8 mouse cellular contexts compared by ENCODE assay signal in the genomic region with DNA sequence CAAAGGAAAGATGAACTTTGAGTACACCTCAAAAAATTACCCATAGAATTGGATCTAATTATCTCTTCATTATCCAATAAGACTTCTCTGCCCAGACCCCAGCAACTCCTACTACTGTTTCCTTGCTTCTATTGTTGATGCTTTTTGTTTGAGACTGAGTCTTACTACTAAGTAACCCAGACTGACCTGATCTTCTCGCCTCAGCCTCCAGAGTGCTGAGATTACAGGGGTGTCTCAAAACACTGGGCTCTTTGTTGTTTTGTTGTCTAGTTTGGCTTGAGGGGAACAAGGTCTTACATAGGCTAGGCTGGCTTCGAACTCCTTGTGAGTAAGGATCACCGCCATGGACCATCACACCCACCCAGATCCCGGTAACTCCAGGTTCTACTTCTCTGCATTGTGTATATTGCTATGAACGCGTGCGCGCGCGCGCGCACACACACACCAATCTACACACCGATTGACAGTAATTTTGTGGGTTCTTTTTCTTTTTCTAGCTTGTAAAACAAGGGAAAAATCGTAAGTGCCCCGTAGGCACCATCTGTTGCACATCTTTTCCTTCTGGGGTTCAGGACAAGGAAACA. TPM values are rescaled to one million over a fixed set of nuclear protein-coding genes. Genes with fewer than 3 reads are reported as not detected.
DNase-seq lines count a peak whose midpoint lies in the region; ATAC-seq and TF ChIP-seq lines count a peak whose summit lies in the region.

No protein-coding gene starts in this region.

- TF ChIP-seq POLR2A in lung, adult 2 months (IDR thresholded peaks at IDR 0.05; ENCODE audit: borderline replicate concordance, extremely low read depth, low read depth, low read length) = no peak
- no peak for TF ChIP-seq POLR2A in olfactory bulb, adult 2 months (IDR thresholded peaks at IDR 0.05; ENCODE audit: insufficient read depth, low read depth, low read length)

- H3K9ac ChIP-seq in lung, embryonic 14.5 days = peak overlapping the region; percentile 46
- H3K9ac ChIP-seq in limb, embryonic 13.5 days = peak overlapping the region; percentile 65

- DNase-seq in lung, embryonic 14.5 days = peak; percentile 45
- no peak for DNase-seq in lung, adult 2 months
- no peak for DNase-seq in forebrain, embryonic 10.5 days (ENCODE audit: extremely low spot score, low spot score)
- DNase-seq in urinary bladder, postnatal 36 days (ENCODE audit: low spot score in 2 of 2) = no peak
- DNase-seq in cerebellum, adult 8-10 months = no peak

- no peak for TF ChIP-seq CTCF in lung, embryonic 14.5 days (IDR thresholded peaks at IDR 0.05; ENCODE audit: low read depth)
- TF ChIP-seq CTCF in lung, adult 2 months (IDR thresholded peaks at IDR 0.05; ENCODE audit: insufficient read depth, low read length) = no peak
- no peak for TF ChIP-seq CTCF in olfactory bulb, adult 2 months (IDR thresholded peaks at IDR 0.05; ENCODE audit: insufficient read depth, low read depth, low read length)

- no peaks in the 10 kb centered on the region for H3K9me3 ChIP-seq in lung, embryonic 14.5 days (ENCODE audit: low read depth, low read length)
- H3K9me3 ChIP-seq in forebrain, embryonic 10.5 days = no peaks in the 10 kb centered on the region
- H3K9me3 ChIP-seq in limb, embryonic 13.5 days = no peaks in the 10 kb centered on the region

- H3K36me3 ChIP-seq in lung, embryonic 14.5 days (ENCODE audit: insufficient read depth) = no peaks in the 10 kb centered on the region
- no peaks in the 10 kb centered on the region for H3K36me3 ChIP-seq in forebrain, embryonic 10.5 days (replicated peaks)
- H3K36me3 ChIP-seq in limb, embryonic 13.5 days = no peaks in the 10 kb centered on the region

- peaks cover 11% of the 10 kb centered on the region for H3K4me1 ChIP-seq in lung, embryonic 14.5 days (ENCODE audit: insufficient read depth)
- peaks cover 2% of the 10 kb centered on the region; the same call in 1 of the 2 replicates for H3K4me1 ChIP-seq in lung, adult 2 months (ENCODE audit: control insufficient read depth, insufficient read depth, low read length)
- peaks cover 54% of the 10 kb centered on the region for H3K4me1 ChIP-seq in forebrain, embryonic 10.5 days
- peaks cover 44% of the 10 kb centered on the region for H3K4me1 ChIP-seq in limb, embryonic 13.5 days
- peaks cover 3% of the 10 kb centered on the region; the same call in 1 of the 2 replicates for H3K4me1 ChIP-seq in olfactory bulb, adult 2 months (ENCODE audit: control insufficient read depth, insufficient read depth, low read length)

- peak overlapping the region; percentile 63 for H3K4me2 ChIP-seq in lung, embryonic 14.5 days
- peak overlapping the region; percentile 65 for H3K4me2 ChIP-seq in limb, embryonic 13.5 days (replicated peaks)

- peak overlapping the region; percentile 82 for H3K27ac ChIP-seq in lung, embryonic 14.5 days (ENCODE audit: low read depth)
- peak overlapping the region; percentile 92 for H3K27ac ChIP-seq in forebrain, embryonic 10.5 days
- peak overlapping the region; percentile 83 for H3K27ac ChIP-seq in limb, embryonic 13.5 days
- H3K27ac ChIP-seq in olfactory bulb, adult 2 months (ENCODE audit: insufficient read depth, low read depth, low read length) = no peak overlapping the region

- H3K4me3 ChIP-seq in lung, embryonic 14.5 days (ENCODE audit: low read depth, low read length) = peak overlapping the region; percentile 28
- no peak overlapping the region for H3K4me3 ChIP-seq in lung, adult 2 months (replicated peaks; ENCODE audit: extremely low read depth, low read depth, low read length)
- peak overlapping the region; percentile 53 for H3K4me3 ChIP-seq in forebrain, embryonic 10.5 days
- peak overlapping the region; percentile 44 for H3K4me3 ChIP-seq in limb, embryonic 13.5 days
- H3K4me3 ChIP-seq in olfactory bulb, adult 2 months (ENCODE audit: insufficient read depth, low read depth, low read length) = 0 out of 2 replicates have a peak overlapping the region, but pooled peaks have one; percentile 12

- peaks cover 4% of the 10 kb centered on the region; the same call in 1 of the 2 replicates for H3K27me3 ChIP-seq in lung, embryonic 14.5 days (ENCODE audit: insufficient read depth, low read length)
- peaks cover 27% of the 10 kb centered on the region for H3K27me3 ChIP-seq in forebrain, embryonic 10.5 days (ENCODE audit: poor library complexity, severe bottlenecking)
- H3K27me3 ChIP-seq in limb, embryonic 13.5 days = peaks cover 2% of the 10 kb centered on the region; the same call in 1 of the 2 replicates

- ATAC-seq in lung, embryonic 14.5 days (ENCODE audit: insufficient read depth) = no peak
- ATAC-seq in limb, embryonic 13.5 days (ENCODE audit: low FRiP score, low read depth) = no peak
- no peak for ATAC-seq in CD4-positive, CD25-positive, alpha-beta regulatory T cell, adult 4 months

- WGBS in lung, embryonic 14.5 days = 21% methylated on average over 15 of the region's 15 CpGs
- WGBS in lung, adult 2 months = 23% methylated on average over 15 of the region's 15 CpGs
- 27% methylated on average over 15 of the region's 15 CpGs for WGBS in forebrain, embryonic 10.5 days
- 32% methylated on average over 15 of the region's 15 CpGs for WGBS in limb, embryonic 13.5 days
- WGBS in olfactory bulb, adult 2 months = 19% methylated on average over 15 of the region's 15 CpGs

RNA-seq across cellular contexts. Expression of a gene that starts 7.5 kb away (rescaled TPM):
- 15.9 and 21.6 TPM in 2 replicates for polyA plus RNA-seq in lung, embryonic 14.5 days (2014; fragmentation: Nextera tagmentation; extraction: Ambion mirVana)
- polyA plus RNA-seq in lung, adult 2 months (2012; rRNA removed) = 0.33 and 0.42 TPM in 2 replicates
- polyA plus RNA-seq in forebrain, embryonic 10.5 days (2016; fragmentation: Nextera tagmentation; extraction: Ambion mirVana) = 43.0 and 44.4 TPM in 2 replicates
- polyA plus RNA-seq in limb, embryonic 13.5 days (2015; fragmentation: Nextera tagmentation; extraction: Ambion mirVana) = 36.1 and 38.8 TPM in 2 replicates
- polyA plus RNA-seq in olfactory bulb, adult 2 months (2012; ENCODE audit: insufficient read depth, insufficient read length, low replicate concordance, missing spikeins) = not detected in 2 replicates
- polyA plus RNA-seq in CD4-positive, CD25-positive, alpha-beta regulatory T cell, adult 4 months (2017; shearing (Covaris generic)) = under 1 TPM in 1 of 2 experiments, not detected in 1; 0.17 TPM

RNA-seq across cellular contexts. Expression of a gene that starts 14.6 kb away (rescaled TPM):
- 4.5 and 5.5 TPM in 2 replicates for polyA plus RNA-seq in lung, embryonic 14.5 days (2014; fragmentation: Nextera tagmentation; extraction: Ambion mirVana)
- polyA plus RNA-seq in lung, adult 2 months (2012; rRNA removed) = 126 and 131 TPM in 2 replicates
- polyA plus RNA-seq in forebrain, embryonic 10.5 days (2016; fragmentation: Nextera tagmentation; extraction: Ambion mirVana) = 0.12 and 0.42 TPM in 2 replicates
- 6.6 and 6.8 TPM in 2 replicates for polyA plus RNA-seq in limb, embryonic 13.5 days (2015; fragmentation: Nextera tagmentation; extraction: Ambion mirVana)
- polyA plus RNA-seq in olfactory bulb, adult 2 months (2012; ENCODE audit: insufficient read depth, insufficient read length, low replicate concordance, missing spikeins) = not detected in 2 replicates
- polyA plus RNA-seq in CD4-positive, CD25-positive, alpha-beta regulatory T cell, adult 4 months (2017; shearing (Covaris generic)) = not detected

Comparison
In these comparisons a context has a peak if more than half of its experiments do, and no peak if none do; other contexts are left out.
1. RNA of a gene that starts 14.6 kb away (polyA plus RNA-seq): 126 to 131 TPM in lung, adult 2 months; 6.6 to 6.8 TPM in limb, embryonic 13.5 days, 4.5 to 5.5 TPM in lung, embryonic 14.5 days, 0.12 to 0.42 TPM in forebrain, embryonic 10.5 days, not detected in CD4-positive, CD25-positive, alpha-beta regulatory T cell, adult 4 months and not detected in olfactory bulb, adult 2 months; every median in the first group is over 10 times any median in the second.